Mouse (Mus musculus) neural tube, embryonic 13.5 days (tissue): Measurements from ENCODE around the gene Gmeb1. TPM values are rescaled to one million over a fixed set of nuclear protein-coding genes. Genes with fewer than 3 reads are reported as not detected.
"Not testable (repeated sequence)": the region's sequence is repeated elsewhere in the genome, so short reads cannot be mapped to it uniquely, and the experiment has no call there.

Source experiments
- ATAC-seq: fragments of 200-750 bp; cut with Nextera tagmentation; 2 replicates; pipeline ENCODE4 v1.8.0; 2017; ENCODE audit warnings: low read depth, mild to moderate bottlenecking, moderate TSS enrichment, moderate library complexity
- H3K27ac ChIP-seq: fragments of 300-500 bp; sonication (generic); replicated peaks from 2 replicates; pipeline ENCODE4 v1.5.1; 2015; ENCODE audit warnings: moderate library complexity, mild to moderate bottlenecking, inconsistent platforms
- H3K27me3 ChIP-seq: fragments of 300-500 bp; sonication (generic); 2 replicates; pipeline ENCODE4 v1.6.1; 2015; ENCODE audit warnings: mild to moderate bottlenecking, inconsistent platforms
- H3K36me3 ChIP-seq: fragments of 300-500 bp; sonication (generic); 2 replicates; pipeline ENCODE4 v1.6.1; 2015; ENCODE audit warnings: mild to moderate bottlenecking, inconsistent platforms
- H3K4me1 ChIP-seq: fragments of 300-500 bp; sonication (generic); replicated peaks from 2 replicates; pipeline ENCODE4 v1.6.1; 2015; ENCODE audit warnings: inconsistent platforms
- H3K4me2 ChIP-seq: fragments of 300-500 bp; sonication (generic); 2 replicates; pipeline ENCODE4 v1.6.1; 2015; ENCODE audit warnings: inconsistent platforms, mild to moderate bottlenecking, moderate library complexity
- H3K4me3 ChIP-seq: fragments of 300-500 bp; sonication (generic); 2 replicates; pipeline ENCODE4 v1.5.1; 2015; ENCODE audit warnings: mild to moderate bottlenecking, inconsistent platforms
- H3K9ac ChIP-seq: fragments of 300-500 bp; sonication (generic); 2 replicates; pipeline ENCODE4 v1.6.1; 2015; ENCODE audit warnings: moderate library complexity, mild to moderate bottlenecking, inconsistent platforms
- H3K9me3 ChIP-seq: fragments of 300-500 bp; sonication (generic); 2 replicates; pipeline ENCODE4 v1.6.1; 2016; ENCODE audit warnings: inconsistent platforms
- WGBS: fragments of 180-500 bp; shearing (Covaris S2); methylation state at CpG from one replicate; pipeline ENCODE4 v1.1.7; 2015; 5-methylcytosine and 5-hydroxymethylcytosine counted together
- polyA plus RNA-seq: library from polyadenylated mRNA; unstranded; fragments of >200 nt; fragmentation: Nextera tagmentation; extraction: Ambion mirVana; gene quantifications from 2 replicates; pipeline ENCODE4 v1.2.1, GENCODE M21; 2015

Gene Gmeb1
- polyA plus RNA-seq, 1 experiment from 2014 or later = 40.8 TPM

- H3K27ac ChIP-seq = peak overlapping the region; percentile 23; the same call in 1 of the 2 replicates
- H3K9ac ChIP-seq = no peak overlapping the region
- no peak for ATAC-seq
- H3K4me3 ChIP-seq = no peak overlapping the region
- 87% methylated on average over 5 of the region's 5 CpGs for WGBS
- peaks cover 84% of the 10 kb centered on the region for H3K36me3 ChIP-seq
- no peaks in the 10 kb centered on the region for H3K9me3 ChIP-seq
- H3K4me1 ChIP-seq = no peaks in the 10 kb centered on the region
- H3K27me3 ChIP-seq = no peaks in the 10 kb centered on the region
- H3K4me2 ChIP-seq = no peak overlapping the region
Observed at GRCm38 (mm10) chr4:132247451-132247997, 13.9 kb downstream of the Gmeb1 start.

GRCm38 (mm10) chr4:132245643-132246042 lies 15.8 kb downstream of the Gmeb1 start:
- Histone ChIP-seq H3K4me2 (no peak overlapping the region), H3K4me1 (no peaks in the 10 kb centered on the region), H3K36me3 (peaks cover 87% of the 10 kb centered on the region), H3K9me3 (no peaks in the 10 kb centered on the region), H3K27ac (no peak overlapping the region), H3K4me3 (no peak overlapping the region), H3K9ac (no peak overlapping the region), H3K27me3 (no peaks in the 10 kb centered on the region)
- ATAC-seq = no peak
- 93% methylated on average over 3 of the region's 3 CpGs for WGBS

DNA sequence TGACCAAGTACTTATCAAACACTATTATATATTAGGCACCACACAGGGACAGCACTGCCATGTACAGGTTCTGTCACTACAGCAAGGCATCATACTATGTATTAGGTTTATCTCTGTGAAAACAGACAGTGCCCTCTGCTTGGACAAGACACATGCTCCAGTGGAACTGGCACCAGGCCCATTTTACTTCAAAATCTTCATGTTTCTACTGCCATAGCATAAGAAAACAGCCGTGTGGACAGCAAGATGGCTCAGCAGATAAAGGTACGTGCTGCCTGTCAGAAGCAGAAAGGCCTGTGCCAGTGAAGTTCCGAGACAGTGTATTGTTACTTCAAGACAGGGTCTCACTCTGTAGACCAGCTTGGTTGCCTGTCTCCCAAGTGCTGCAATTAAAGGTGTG lies 20.2 kb downstream of the Gmeb1 start:
- Histone ChIP-seq H3K4me1 (no peaks in the 10 kb centered on the region), H3K4me2 (no peak overlapping the region), H3K36me3 (peaks cover 90% of the 10 kb centered on the region), H3K4me3 (no peak overlapping the region), H3K27me3 (no peaks in the 10 kb centered on the region), H3K27ac (no peak overlapping the region), H3K9ac (no peak overlapping the region), H3K9me3 (no peaks in the 10 kb centered on the region)
- no peak for ATAC-seq
- WGBS = 97% methylated on average over 3 of the region's 3 CpGs

DNA sequence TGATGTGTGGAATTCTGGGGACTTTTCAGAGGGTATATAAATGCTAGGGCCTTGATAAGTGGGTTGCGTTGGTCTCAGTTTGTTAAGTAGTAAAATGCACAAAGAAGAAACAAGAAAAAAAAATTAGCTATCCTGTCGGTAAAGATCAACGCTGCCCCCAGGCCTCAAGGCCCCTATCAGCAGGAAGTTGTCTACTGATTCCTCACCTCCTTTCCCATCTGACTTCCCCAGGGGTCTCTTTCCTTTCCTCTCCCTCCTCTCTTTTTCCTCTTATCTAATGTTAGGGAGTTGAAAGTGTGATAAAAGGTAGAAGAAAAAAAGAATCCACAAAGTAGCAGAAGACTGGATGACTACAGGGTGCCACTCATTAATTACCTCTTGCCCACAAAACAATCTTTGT lies 21.0 kb downstream of the Gmeb1 start:
- H3K4me3 ChIP-seq = no peak overlapping the region
- no peak overlapping the region for H3K27ac ChIP-seq
- peaks cover 90% of the 10 kb centered on the region for H3K36me3 ChIP-seq
- no peak overlapping the region for H3K9ac ChIP-seq
- H3K9me3 ChIP-seq = no peaks in the 10 kb centered on the region
- 86% methylated on average over 3 of the region's 3 CpGs for WGBS
- no peaks in the 10 kb centered on the region for H3K4me1 ChIP-seq
- no peak for ATAC-seq
- H3K27me3 ChIP-seq = no peaks in the 10 kb centered on the region
- no peak overlapping the region for H3K4me2 ChIP-seq

- Histone ChIP-seq H3K9me3 (no peaks in the 10 kb centered on the region), H3K4me1 (no peaks in the 10 kb centered on the region), H3K27ac (no peak overlapping the region), H3K9ac (no peak overlapping the region), H3K36me3 (peaks cover 95% of the 10 kb centered on the region), H3K4me2 (no peak overlapping the region), H3K27me3 (no peaks in the 10 kb centered on the region), H3K4me3 (no peak overlapping the region)
- 90% methylated on average over 4 of the region's 4 CpGs for WGBS
- ATAC-seq = no peak
Observed at GRCm38 (mm10) chr4:132238356-132238755, 23.0 kb downstream of the Gmeb1 start.

DNA sequence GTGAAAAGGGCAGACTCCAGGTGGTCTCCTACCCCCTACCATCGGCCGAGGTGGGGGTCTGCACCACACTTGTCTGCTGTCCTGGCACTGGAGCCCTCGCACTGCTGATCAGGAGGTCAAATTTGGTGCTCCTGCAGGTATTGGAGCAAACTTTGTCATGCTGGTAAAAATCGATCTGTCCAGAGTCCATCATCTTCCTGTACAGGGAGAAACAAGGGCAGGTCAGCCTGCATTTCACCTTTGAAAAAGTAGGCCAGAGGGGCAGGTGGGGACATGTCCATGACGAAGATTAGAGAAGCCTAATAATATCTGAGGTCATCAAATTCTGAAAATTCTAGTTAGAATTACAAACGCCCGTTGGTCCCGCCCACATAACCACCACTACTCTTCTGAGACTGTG lies 26.7 kb downstream of the Gmeb1 start:
- H3K9ac ChIP-seq = no peak overlapping the region
- H3K9me3 ChIP-seq = no peaks in the 10 kb centered on the region
- H3K27me3 ChIP-seq = no peaks in the 10 kb centered on the region
- 94% methylated on average over 8 of the region's 8 CpGs for WGBS
- H3K4me2 ChIP-seq = no peak overlapping the region
- no peak overlapping the region for H3K27ac ChIP-seq
- H3K4me1 ChIP-seq = no peaks in the 10 kb centered on the region
- H3K4me3 ChIP-seq = no peak overlapping the region
- no peak for ATAC-seq
- peaks cover 95% of the 10 kb centered on the region for H3K36me3 ChIP-seq

GRCm38 (mm10) chr4:132230422-132230821 lies 31.0 kb downstream of the Gmeb1 start:
- no peak overlapping the region for H3K9ac ChIP-seq

DNA sequence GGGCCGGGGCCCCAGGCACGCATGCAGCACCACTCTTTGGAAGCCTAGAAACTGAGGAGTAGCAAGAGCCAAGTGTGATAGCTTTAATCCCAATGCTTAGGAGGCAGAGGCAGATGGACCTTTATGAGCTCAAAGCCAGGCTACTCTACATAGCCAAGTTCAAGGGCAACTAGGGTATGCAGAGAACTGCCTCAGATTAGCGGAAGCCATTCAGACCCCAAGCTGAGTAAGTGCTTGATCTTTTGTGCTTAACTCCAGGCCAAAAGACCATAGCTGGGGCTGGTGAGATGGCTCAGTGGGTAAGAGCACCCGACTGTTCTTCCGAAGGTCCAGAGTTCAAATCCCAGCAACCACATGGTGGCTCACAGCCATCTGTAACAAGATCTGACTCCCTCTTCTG lies 39.4 kb downstream of the Gmeb1 start:
- H3K36me3 ChIP-seq = peaks cover 50% of the 10 kb centered on the region
- not testable (repeated sequence) for H3K4me3 ChIP-seq, H3K27me3 ChIP-seq, ATAC-seq, H3K27ac ChIP-seq, H3K4me2 ChIP-seq, H3K9ac ChIP-seq, H3K9me3 ChIP-seq, H3K4me1 ChIP-seq
- whole genome bisulfite sequencing = 89% methylated on average over 5 of the region's 5 CpGs

More at GRCm38 (mm10) chr4:132230422-132230821, 31.0 kb downstream of the Gmeb1 start:
- Histone ChIP-seq H3K4me3 (no peak overlapping the region), H3K4me1 (no peaks in the 10 kb centered on the region), H3K36me3 (peaks cover 96% of the 10 kb centered on the region), H3K27me3 (no peaks in the 10 kb centered on the region), H3K4me2 (no peak overlapping the region), H3K27ac (no peak overlapping the region), H3K9me3 (no peaks in the 10 kb centered on the region)
- WGBS = 94% methylated on average over 5 of the region's 5 CpGs
- no peak for ATAC-seq

DNA sequence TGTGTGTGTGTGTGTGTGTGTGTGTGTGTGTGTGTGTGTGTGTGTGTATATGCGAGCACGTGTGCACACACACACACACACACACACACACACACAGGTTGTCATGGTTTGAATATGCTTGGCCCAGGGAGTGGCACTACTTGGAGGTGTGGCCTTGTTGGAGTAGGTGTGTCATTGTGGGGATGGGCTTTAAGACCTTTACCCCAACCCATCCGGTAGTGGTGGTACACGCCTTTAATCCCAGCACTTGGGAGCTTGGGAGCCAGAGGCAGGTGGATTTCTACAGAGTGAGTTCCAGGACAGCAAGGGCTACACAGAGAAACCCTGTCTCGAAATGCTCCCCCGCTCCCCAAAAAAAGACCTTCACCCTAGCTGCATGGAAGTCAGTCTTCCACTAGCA lies 43.0 kb downstream of the Gmeb1 start:
- not testable (repeated sequence) for H3K9me3 ChIP-seq, H3K9ac ChIP-seq, H3K4me3 ChIP-seq, ATAC-seq, H3K27ac ChIP-seq, H3K4me1 ChIP-seq, H3K4me2 ChIP-seq, H3K27me3 ChIP-seq
- 78% methylated on average over 5 of the region's 6 CpGs for WGBS
- H3K36me3 ChIP-seq = peaks cover 16% of the 10 kb centered on the region; the same call in 1 of the 2 replicates

DNA sequence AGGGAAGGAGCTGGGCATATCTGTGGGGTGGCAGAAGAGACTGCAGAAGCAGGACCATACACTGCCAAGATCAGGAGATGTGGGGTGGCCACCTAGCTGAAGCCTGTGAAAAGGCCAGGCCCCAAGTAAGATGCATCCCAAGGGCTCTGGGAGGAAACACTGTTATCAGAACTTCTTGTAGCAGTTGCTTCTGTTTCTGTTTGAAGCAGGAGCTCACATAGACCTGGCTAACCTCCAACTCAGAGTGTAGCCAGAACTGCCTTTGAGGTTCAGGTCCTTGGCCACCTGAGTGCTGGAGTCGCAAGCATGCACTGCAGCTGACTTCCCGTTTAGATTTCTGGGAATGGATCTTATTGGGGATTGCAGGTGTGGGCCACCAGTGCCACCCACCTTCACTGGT lies 43.6 kb downstream of the Gmeb1 start:
- Histone ChIP-seq H3K4me2 (no peak overlapping the region), H3K4me1 (no peaks in the 10 kb centered on the region), H3K36me3 (peaks cover 9% of the 10 kb centered on the region; the same call in 1 of the 2 replicates), H3K9ac (no peak overlapping the region), H3K9me3 (no peaks in the 10 kb centered on the region), H3K4me3 (no peak overlapping the region), H3K27ac (no peak overlapping the region), H3K27me3 (no peaks in the 10 kb centered on the region)
- no peak for ATAC-seq
- 83% methylated on average over 2 of the region's 2 CpGs for WGBS

GRCm38 (mm10) chr4:132216602-132217001 lies 44.8 kb downstream of the Gmeb1 start:
- H3K4me3 ChIP-seq = no peak overlapping the region
- H3K9ac ChIP-seq = no peak overlapping the region
- H3K4me2 ChIP-seq = no peak overlapping the region
- no peak overlapping the region for H3K27ac ChIP-seq
- 73% methylated on average over 1 of the region's 1 CpGs for WGBS
- no peaks in the 10 kb centered on the region for H3K27me3 ChIP-seq
- 0 out of 2 replicates have a peak, but pooled peaks cover under 1% of the 10 kb centered on the region for H3K36me3 ChIP-seq
- ATAC-seq = no peak
- H3K4me1 ChIP-seq = no peaks in the 10 kb centered on the region; the same call in 1 of the 2 replicates
- no peaks in the 10 kb centered on the region for H3K9me3 ChIP-seq

GRCm38 (mm10) chr4:132214847-132215246 lies 46.6 kb downstream of the Gmeb1 start:
- Histone ChIP-seq H3K4me3 (no peak overlapping the region), H3K4me1 (peaks cover 11% of the 10 kb centered on the region), H3K27me3 (no peaks in the 10 kb centered on the region), H3K9me3 (no peaks in the 10 kb centered on the region), H3K27ac (no peak overlapping the region), H3K9ac (no peak overlapping the region), H3K4me2 (no peak overlapping the region), H3K36me3 (no peaks in the 10 kb centered on the region)
- no peak for ATAC-seq
- 79% methylated on average over 4 of the region's 4 CpGs for WGBS
